ENCODE assay signal across 8 mouse cellular contexts in the genomic region with DNA sequence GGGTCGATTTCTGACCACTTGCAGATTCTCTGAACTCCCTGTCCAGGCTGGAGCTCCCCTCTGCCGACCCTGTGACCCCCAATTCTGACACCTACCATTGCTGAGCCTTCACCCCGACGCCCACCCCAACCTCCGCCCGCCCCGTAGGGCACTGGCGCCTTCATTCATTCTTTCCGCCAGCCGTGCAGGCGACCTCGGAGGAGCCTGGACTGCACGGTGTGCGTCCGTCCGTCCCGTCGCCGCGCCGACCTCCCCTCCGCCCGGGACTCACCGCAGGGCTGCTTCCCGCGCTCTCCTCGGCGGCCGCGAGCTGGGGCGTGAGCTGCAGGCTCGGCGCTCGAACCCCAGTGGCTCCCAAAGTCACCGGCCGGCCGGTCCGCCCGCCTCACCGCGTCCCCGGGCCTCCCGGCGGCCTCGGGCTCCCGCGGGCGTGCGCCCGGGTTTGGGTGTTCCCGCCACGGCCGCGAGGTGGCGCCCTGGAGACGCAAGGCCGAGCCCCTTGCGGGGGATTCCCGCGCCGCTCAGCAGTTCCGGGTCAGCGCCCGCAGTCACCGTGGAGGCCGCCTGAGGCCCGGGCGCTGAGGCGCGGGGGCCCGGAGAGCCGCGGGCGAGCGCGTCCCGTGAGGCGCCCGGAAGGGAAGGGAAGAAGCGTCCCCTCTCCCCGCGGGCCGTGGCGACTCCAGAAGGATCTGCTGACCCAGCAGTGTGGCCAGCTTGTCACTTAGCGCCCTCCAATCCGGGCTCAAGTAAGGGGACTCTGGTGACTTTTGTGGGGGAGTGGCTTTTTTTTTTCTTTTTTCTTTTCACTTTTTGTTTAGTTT. TPM values are rescaled to one million over a fixed set of nuclear protein-coding genes. Genes with fewer than 3 reads are reported as not detected.
DNase-seq lines count a peak whose midpoint lies in the region; ATAC-seq and TF ChIP-seq lines count a peak whose summit lies in the region.

A gene (plus strand): TSS at position 547 of the 821 bp plus-strand sequence.
A gene (minus strand): TSS at position 679 of the 821 bp plus-strand sequence.

- peaks cover 5% of the 10 kb centered on the region; the same call in 1 of the 2 replicates for H3K4me1 ChIP-seq in forebrain, embryonic 16.5 days (replicated peaks; ENCODE audit: control insufficient read depth, insufficient read depth, low read length)
- H3K4me1 ChIP-seq in lung, embryonic 16.5 days (replicated peaks; ENCODE audit: control insufficient read depth, insufficient read depth, low read length): peaks cover 17% of the 10 kb centered on the region
- peaks cover 5% of the 10 kb centered on the region; the same call in 1 of the 2 replicates for H3K4me1 ChIP-seq in olfactory bulb, adult 2 months (ENCODE audit: control insufficient read depth, insufficient read depth, low read length)
- no peaks in the 10 kb centered on the region for H3K4me1 ChIP-seq in thymus, adult 2 months (replicated peaks; ENCODE audit: control insufficient read depth, insufficient read depth, low read length)

- TF ChIP-seq CTCF in layer of hippocampus, adult 2 months (conservative IDR thresholded peaks at IDR 0.05): peak; percentile 83
- peak; percentile 92 for TF ChIP-seq CTCF in olfactory bulb, adult 2 months (IDR thresholded peaks at IDR 0.05; ENCODE audit: insufficient read depth, low read depth, low read length)
- peak; percentile 99 for TF ChIP-seq CTCF in thymus, adult 2 months (IDR thresholded peaks at IDR 0.05; ENCODE audit: borderline replicate concordance, control insufficient read depth, extremely low read depth, insufficient read depth, low read length, poor library complexity)

- ATAC-seq in forebrain, embryonic 16.5 days: peak; percentile 65
- peak; percentile 82 for ATAC-seq in lung, embryonic 16.5 days (ENCODE audit: low read depth)

- H3K4me3 ChIP-seq in forebrain, embryonic 16.5 days (replicated peaks; ENCODE audit: low read length): peak within 1 kb of the TSS; percentile 43
- H3K4me3 ChIP-seq in layer of hippocampus, adult 2 months: peak within 1 kb of the TSS; percentile 69
- H3K4me3 ChIP-seq in lung, embryonic 16.5 days (ENCODE audit: low read length): peak within 1 kb of the TSS; percentile 77
- peak within 1 kb of the TSS; percentile 57 for H3K4me3 ChIP-seq in olfactory bulb, adult 2 months (ENCODE audit: insufficient read depth, low read depth, low read length)
- H3K4me3 ChIP-seq in thymus, adult 2 months (ENCODE audit: control insufficient read depth, insufficient read depth, low read length): peak within 1 kb of the TSS; percentile 72

- intact Hi-C loops in heart, postnatal 36 days (cut with DNase I): loop anchor here (10.0 kb wide), 1 partner anchor 798 kb away; no protein-coding TSS in a partner anchor

- TF ChIP-seq POLR2A in olfactory bulb, adult 2 months (IDR thresholded peaks at IDR 0.05; ENCODE audit: insufficient read depth, low read depth, low read length): no peak
- TF ChIP-seq POLR2A in thymus, adult 2 months (IDR thresholded peaks at IDR 0.05; ENCODE audit: control insufficient read depth, extremely low read depth, insufficient read depth, low read length, poor library complexity): no peak

- no peaks in the 10 kb centered on the region for H3K9me3 ChIP-seq in forebrain, embryonic 16.5 days (ENCODE audit: control insufficient read depth, low read length)
- H3K9me3 ChIP-seq in lung, embryonic 16.5 days (ENCODE audit: control insufficient read depth, low read length): no peaks in the 10 kb centered on the region

- no peaks in the 10 kb centered on the region for H3K27me3 ChIP-seq in forebrain, embryonic 16.5 days (replicated peaks; ENCODE audit: control insufficient read depth, insufficient read depth, low read length)
- H3K27me3 ChIP-seq in lung, embryonic 16.5 days (ENCODE audit: control insufficient read depth, insufficient read depth, low read depth, low read length): no peaks in the 10 kb centered on the region
- H3K27me3 ChIP-seq in thymus, adult 2 months (ENCODE audit: control insufficient read depth, insufficient read depth, low read length): no peaks in the 10 kb centered on the region

- under 1% methylated on average over 83 of the region's 86 CpGs for WGBS in forebrain, embryonic 16.5 days
- WGBS in lung, embryonic 16.5 days: under 1% methylated on average over 75 of the region's 86 CpGs
- 2% methylated on average over 86 of the region's 86 CpGs for WGBS in olfactory bulb, adult 2 months
- under 1% methylated on average over 85 of the region's 86 CpGs for WGBS in thymus, adult 2 months

- DNase-seq in ES-CJ7 (ENCODE audit: low read depth, low spot score): peak; percentile 47
- peak; percentile 5 for DNase-seq in cerebellum, adult 11-12 months
- DNase-seq in heart, postnatal 36 days: peak; percentile 88 to 89
- DNase-seq in layer of hippocampus, adult 2 months (ENCODE audit: low spot score in 2 of 2): peak; percentile 28 to 83
- DNase-seq in thymus, adult 2 months: peak; percentile 86

- peak within 1 kb of the TSS; percentile 72 for H3K4me2 ChIP-seq in forebrain, embryonic 16.5 days (ENCODE audit: low read length)
- H3K4me2 ChIP-seq in lung, embryonic 16.5 days (ENCODE audit: low read depth, low read length): peak within 1 kb of the TSS; percentile 87

- no peaks in the 10 kb centered on the region for H3K36me3 ChIP-seq in forebrain, embryonic 16.5 days (ENCODE audit: control insufficient read depth, insufficient read depth)
- 0 out of 2 replicates have a peak, but pooled peaks cover 2% of the 10 kb centered on the region for H3K36me3 ChIP-seq in lung, embryonic 16.5 days (ENCODE audit: control insufficient read depth, insufficient read depth, low read length)
- H3K36me3 ChIP-seq in thymus, adult 2 months (ENCODE audit: control insufficient read depth, insufficient read depth, low read length): no peaks in the 10 kb centered on the region

- peak within 1 kb of the TSS; percentile 58 for H3K9ac ChIP-seq in forebrain, embryonic 16.5 days (replicated peaks; ENCODE audit: low read depth, low read length)
- H3K9ac ChIP-seq in lung, embryonic 16.5 days (ENCODE audit: low read length): peak within 1 kb of the TSS; percentile 90

- H3K27ac ChIP-seq in forebrain, embryonic 16.5 days (ENCODE audit: low read length): no peak within 1 kb of the TSS
- H3K27ac ChIP-seq in layer of hippocampus, adult 2 months: peak within 1 kb of the TSS; percentile 72
- H3K27ac ChIP-seq in lung, embryonic 16.5 days (ENCODE audit: low read length): peak within 1 kb of the TSS; percentile 73
- no peak within 1 kb of the TSS for H3K27ac ChIP-seq in olfactory bulb, adult 2 months (ENCODE audit: insufficient read depth, low read depth, low read length)
- H3K27ac ChIP-seq in thymus, adult 2 months (ENCODE audit: control insufficient read depth, insufficient read depth, low read length): no peak within 1 kb of the TSS

RNA-seq across cellular contexts. Expression of the first gene that starts in this region (rescaled TPM):
- 0.53 and 0.54 TPM in 2 replicates for polyA plus RNA-seq in forebrain, embryonic 16.5 days (2015; fragmentation: Nextera tagmentation; extraction: Ambion mirVana)
- total RNA-seq in heart, postnatal 36 days (2021): under 1 TPM; 0.49 to 0.83 TPM
- total RNA-seq in layer of hippocampus, adult 2 months (2021): 1 to 10 TPM; 1.2 to 1.7 TPM
- 4.2 and 5.9 TPM in 2 replicates for polyA plus RNA-seq in lung, embryonic 16.5 days (2015; fragmentation: Nextera tagmentation; extraction: Ambion mirVana)
- polyA plus RNA-seq in olfactory bulb, adult 2 months (2012; ENCODE audit: insufficient read depth, insufficient read length, low replicate concordance, missing spikeins): not detected in 2 replicates
- polyA plus RNA-seq in thymus, adult 2 months (2012; rRNA removed): 0.50 and 0.58 TPM in 2 replicates

RNA-seq across cellular contexts. Expression of the second gene that starts in this region (rescaled TPM):
- polyA plus RNA-seq in forebrain, embryonic 16.5 days (2015; fragmentation: Nextera tagmentation; extraction: Ambion mirVana): 1.5 and 2.2 TPM in 2 replicates
- 1 to 10 TPM; 2.6 to 3.5 TPM for total RNA-seq in heart, postnatal 36 days (2021)
- total RNA-seq in layer of hippocampus, adult 2 months (2021): 1 to 10 TPM; 4.7 to 5.5 TPM
- polyA plus RNA-seq in lung, embryonic 16.5 days (2015; fragmentation: Nextera tagmentation; extraction: Ambion mirVana): 13.5 and 13.9 TPM in 2 replicates
- not detected in 2 replicates for polyA plus RNA-seq in olfactory bulb, adult 2 months (2012; ENCODE audit: insufficient read depth, insufficient read length, low replicate concordance, missing spikeins)
- polyA plus RNA-seq in thymus, adult 2 months (2012; rRNA removed): 6.0 and 8.8 TPM in 2 replicates

Comparison
In these comparisons a context has a peak if more than half of its experiments do, and no peak if none do; other contexts are left out.
1. DNase-seq: peak in every context shown above with its lines; median percentile 88 in heart, postnatal 36 days; 86 in thymus, adult 2 months; 56 in layer of hippocampus, adult 2 months; 47 in ES-CJ7; 5 in cerebellum, adult 11-12 months.
2. H3K27ac ChIP-seq: peak in layer of hippocampus, adult 2 months (single experiment) and lung, embryonic 16.5 days (single experiment); none in forebrain, embryonic 16.5 days (single experiment), olfactory bulb, adult 2 months (single experiment) and thymus, adult 2 months (single experiment).
3. Peak in every context shown above with its lines, with median percentiles within 50 percentile points of each other: H3K4me3 ChIP-seq and CTCF ChIP-seq.